In genomic region chr17:8295825-8296224, GRCm38 (mm10) we compare ENCODE assay signal across 1 mouse cellular context.
A peak's percentile ranks its signal among the peaks of the same experiment; 100 is the strongest.
TF ChIP-seq lines count a peak whose summit lies in the region.

No protein-coding gene starts in this region.

TF ChIP-seq in MEL, 35 proteins besides CTCF, POLR2A, EP300 and RAD21:
- TF ChIP-seq GABPA (IDR thresholded peaks at IDR 0.05; ENCODE audit: low read depth, low read length), result no peak
- peak; percentile 18; the same call in 1 of the 2 replicates for TF ChIP-seq SMC3 (IDR thresholded peaks at IDR 0.05; ENCODE audit: low read depth, low read length)
- no peak for TF ChIP-seq TBP (IDR thresholded peaks at IDR 0.05; ENCODE audit: low read depth, low read length)
- TF ChIP-seq ZNF384 (IDR thresholded peaks at IDR 0.05; ENCODE audit: low read depth, low read length), result no peak
